Mouse (Mus musculus): ENCODE data around the gene Gm10944.

DNA sequence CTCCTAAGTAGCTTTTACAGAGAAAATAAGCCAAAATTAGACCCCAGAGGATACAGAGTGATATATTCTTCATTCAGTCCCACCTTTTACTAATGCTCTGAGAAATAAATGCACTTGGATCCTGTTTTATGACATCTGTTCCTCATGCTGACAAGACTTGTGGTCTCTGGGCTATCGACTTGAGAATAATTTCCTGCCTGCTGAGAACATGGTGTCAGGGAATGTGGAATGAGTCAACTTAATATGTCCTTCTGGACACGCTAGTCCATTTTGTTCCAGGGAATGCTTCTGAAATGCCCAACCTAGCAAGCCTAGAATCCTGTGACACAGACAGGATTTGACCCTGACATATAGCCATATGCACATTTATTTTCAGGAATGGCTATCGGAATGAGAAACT lies 22.0 kb upstream of the Gm10944 start:
- TF ChIP-seq POLR2A (IDR thresholded peaks at IDR 0.05; ENCODE audit: control insufficient read depth, extremely low read depth, insufficient read depth, low read length, poor library complexity) (no peak), CTCF (IDR thresholded peaks at IDR 0.05; ENCODE audit: borderline replicate concordance, control insufficient read depth, extremely low read depth, insufficient read depth, low read length, poor library complexity) (no peak)

All from thymus, adult 2 months (tissue).